Mouse (Mus musculus): ENCODE data around the gene Tmem147. TPM values are rescaled to one million over a fixed set of nuclear protein-coding genes. Genes with fewer than 3 reads are reported as not detected.
A peak's percentile ranks its signal among the peaks of the same experiment; 100 is the strongest.

Gene Tmem147
- polyA plus RNA-seq, 1 experiment from 2014 or later, result 158 TPM

DNA sequence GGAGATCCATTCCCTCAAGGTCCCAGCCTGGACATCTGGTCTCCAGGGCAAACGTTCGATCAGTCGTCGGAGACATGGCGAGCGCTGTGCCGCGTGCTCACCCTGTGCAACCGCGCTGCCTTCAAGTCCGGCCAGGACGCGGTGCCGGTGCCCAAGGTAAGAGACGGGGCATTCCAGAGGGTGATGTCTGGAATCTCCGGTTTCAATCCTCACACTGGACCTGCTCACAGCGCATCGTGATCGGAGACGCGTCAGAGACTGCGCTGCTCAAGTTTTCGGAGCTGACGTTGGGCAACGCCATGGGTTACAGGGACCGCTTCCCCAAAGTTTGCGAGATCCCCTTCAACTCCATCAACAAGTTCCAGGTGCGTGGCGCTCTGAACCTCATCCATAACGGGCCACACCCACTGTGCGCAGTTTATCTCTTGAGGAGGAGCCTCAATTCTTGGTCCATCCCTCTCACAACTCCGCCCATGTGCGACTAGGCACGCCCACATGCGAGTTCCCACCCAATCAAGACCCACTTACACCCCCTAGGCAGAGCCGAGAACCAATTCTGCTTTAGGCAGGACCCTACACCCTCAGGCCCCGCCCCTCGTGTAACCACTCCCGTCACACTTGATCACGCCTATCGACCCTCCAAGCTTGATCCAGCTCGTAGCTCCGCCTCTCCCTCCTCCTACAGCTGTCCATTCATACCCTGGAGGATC is 12.2 kb downstream of the Tmem147 start:
- no peak overlapping the region for H3K9ac ChIP-seq (ENCODE audit: low read depth, low read length)

DNA sequence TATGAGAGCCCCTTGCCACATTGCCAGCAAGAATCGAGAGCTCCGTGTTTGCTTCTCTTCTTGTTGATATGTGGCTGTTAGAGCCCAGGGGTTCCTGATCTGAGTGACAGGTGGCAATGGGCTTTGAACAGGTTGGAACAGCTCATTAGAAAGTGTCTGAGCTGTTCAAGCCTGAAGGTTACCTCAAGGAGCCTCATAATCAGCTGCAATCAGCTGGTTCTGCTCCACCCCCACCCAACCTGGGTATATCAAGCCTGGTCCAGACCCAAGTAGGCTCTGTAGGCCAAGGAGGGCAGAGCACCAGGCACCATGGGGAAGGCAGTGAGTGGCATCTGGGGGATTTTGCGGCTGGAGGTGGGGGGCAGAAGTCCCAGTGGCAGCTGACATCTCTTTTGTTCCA is 17.4 kb downstream of the Tmem147 start, which contains the start of gene Atp4a:
Gene Atp4a (plus strand): TSS at position 268 of the 400 bp plus-strand sequence.
- no peaks in the 10 kb centered on the region for H3K36me3 ChIP-seq (ENCODE audit: control insufficient read depth, insufficient read depth)
- ATAC-seq, result no peak
- no peak within 1 kb of the TSS for H3K4me2 ChIP-seq (replicated peaks; ENCODE audit: low read depth)
- H3K27ac ChIP-seq (ENCODE audit: low read depth, low read length), result no peak within 1 kb of the TSS
- H3K4me1 ChIP-seq (replicated peaks; ENCODE audit: control insufficient read depth, insufficient read depth, low read length), result peaks cover 11% of the 10 kb centered on the region; the same call in 1 of the 2 replicates
- 76% methylated on average over 3 of the region's 3 CpGs for WGBS
- TF ChIP-seq CTCF (IDR thresholded peaks at IDR 0.05; ENCODE audit: low read depth), result no peak
- no peaks in the 10 kb centered on the region for H3K27me3 ChIP-seq (replicated peaks; ENCODE audit: control insufficient read depth, insufficient read depth, low read length)
- H3K9ac ChIP-seq (ENCODE audit: low read depth, low read length), result no peak within 1 kb of the TSS
- H3K4me3 ChIP-seq (ENCODE audit: low read depth, low read length), result no peak within 1 kb of the TSS
- no peaks in the 10 kb centered on the region for H3K9me3 ChIP-seq (ENCODE audit: control insufficient read depth)

More for the DNA sequence above, 12.2 kb downstream of the Tmem147 start:
- Histone ChIP-seq H3K27me3 (replicated peaks; ENCODE audit: control insufficient read depth, insufficient read depth, low read length) (no peaks in the 10 kb centered on the region), H3K4me2 (replicated peaks; ENCODE audit: low read depth) (peak overlapping the region; percentile 66), H3K4me1 (replicated peaks; ENCODE audit: control insufficient read depth, insufficient read depth, low read length) (no peaks in the 10 kb centered on the region), H3K36me3 (ENCODE audit: control insufficient read depth, insufficient read depth) (no peaks in the 10 kb centered on the region), H3K9me3 (ENCODE audit: control insufficient read depth) (no peaks in the 10 kb centered on the region), H3K4me3 (ENCODE audit: low read depth, low read length) (peak overlapping the region; percentile 26), H3K27ac (ENCODE audit: low read depth, low read length) (no peak overlapping the region)
- no peak for TF ChIP-seq CTCF (IDR thresholded peaks at IDR 0.05; ENCODE audit: low read depth)
- 4% methylated on average over 43 of the region's 43 CpGs for WGBS
- ATAC-seq, result peak; percentile 90

GRCm38 (mm10) chr7:30707441-30707840 is 21.9 kb downstream of the Tmem147 start:
- 62% methylated on average over 1 of the region's 1 CpGs for WGBS
- no peaks in the 10 kb centered on the region for H3K9me3 ChIP-seq (ENCODE audit: control insufficient read depth)
- no peak for TF ChIP-seq CTCF (IDR thresholded peaks at IDR 0.05; ENCODE audit: low read depth)
- peaks cover 13% of the 10 kb centered on the region; the same call in 1 of the 2 replicates for H3K4me1 ChIP-seq (replicated peaks; ENCODE audit: control insufficient read depth, insufficient read depth, low read length)
- no peaks in the 10 kb centered on the region for H3K36me3 ChIP-seq (ENCODE audit: control insufficient read depth, insufficient read depth)
- H3K27ac ChIP-seq (ENCODE audit: low read depth, low read length), result peak overlapping the region; percentile 83; the same call in 1 of the 2 replicates
- no peaks in the 10 kb centered on the region for H3K27me3 ChIP-seq (replicated peaks; ENCODE audit: control insufficient read depth, insufficient read depth, low read length)
- ATAC-seq, result no peak
- H3K4me3 ChIP-seq (ENCODE audit: low read depth, low read length), result no peak overlapping the region
- no peak overlapping the region for H3K9ac ChIP-seq (ENCODE audit: low read depth, low read length)
- no peak overlapping the region for H3K4me2 ChIP-seq (replicated peaks; ENCODE audit: low read depth)

- Histone ChIP-seq H3K9ac (ENCODE audit: low read depth, low read length) (no peak overlapping the region), H3K36me3 (ENCODE audit: control insufficient read depth, insufficient read depth) (no peaks in the 10 kb centered on the region), H3K27me3 (replicated peaks; ENCODE audit: control insufficient read depth, insufficient read depth, low read length) (no peaks in the 10 kb centered on the region), H3K9me3 (ENCODE audit: control insufficient read depth) (no peaks in the 10 kb centered on the region), H3K27ac (ENCODE audit: low read depth, low read length) (peak overlapping the region; percentile 83), H3K4me3 (ENCODE audit: low read depth, low read length) (no peak overlapping the region), H3K4me1 (replicated peaks; ENCODE audit: control insufficient read depth, insufficient read depth, low read length) (peaks cover 12% of the 10 kb centered on the region; the same call in 1 of the 2 replicates), H3K4me2 (replicated peaks; ENCODE audit: low read depth) (peak overlapping the region; percentile 24; the same call in 1 of the 2 replicates)
- ATAC-seq, result peak; percentile 96
- WGBS, result 39% methylated on average over 8 of the region's 8 CpGs
- no peak for TF ChIP-seq CTCF (IDR thresholded peaks at IDR 0.05; ENCODE audit: low read depth)
Measured at GRCm38 (mm10) chr7:30706214-30706882, 23.0 kb downstream of the Tmem147 start.

GRCm38 (mm10) chr7:30698589-30698988 is 30.8 kb downstream of the Tmem147 start, which contains the start of gene 2200002J24Rik:
2200002J24Rik (plus strand) TSS chr7:30698926.
- TF ChIP-seq CTCF (IDR thresholded peaks at IDR 0.05; ENCODE audit: low read depth), result no peak
- H3K27ac ChIP-seq (ENCODE audit: low read depth, low read length), result no peak within 1 kb of the TSS
- no peak within 1 kb of the TSS for H3K4me2 ChIP-seq (replicated peaks; ENCODE audit: low read depth)
- no peaks in the 10 kb centered on the region for H3K36me3 ChIP-seq (ENCODE audit: control insufficient read depth, insufficient read depth)
- H3K4me3 ChIP-seq (ENCODE audit: low read depth, low read length), result no peak within 1 kb of the TSS
- H3K9me3 ChIP-seq (ENCODE audit: control insufficient read depth), result no peaks in the 10 kb centered on the region
- H3K4me1 ChIP-seq (replicated peaks; ENCODE audit: control insufficient read depth, insufficient read depth, low read length), result no peaks in the 10 kb centered on the region
- ATAC-seq, result peak; percentile 94
- no peaks in the 10 kb centered on the region for H3K27me3 ChIP-seq (replicated peaks; ENCODE audit: control insufficient read depth, insufficient read depth, low read length)
- WGBS, result 34% methylated on average over 9 of the region's 9 CpGs
- H3K9ac ChIP-seq (ENCODE audit: low read depth, low read length), result no peak within 1 kb of the TSS

DNA sequence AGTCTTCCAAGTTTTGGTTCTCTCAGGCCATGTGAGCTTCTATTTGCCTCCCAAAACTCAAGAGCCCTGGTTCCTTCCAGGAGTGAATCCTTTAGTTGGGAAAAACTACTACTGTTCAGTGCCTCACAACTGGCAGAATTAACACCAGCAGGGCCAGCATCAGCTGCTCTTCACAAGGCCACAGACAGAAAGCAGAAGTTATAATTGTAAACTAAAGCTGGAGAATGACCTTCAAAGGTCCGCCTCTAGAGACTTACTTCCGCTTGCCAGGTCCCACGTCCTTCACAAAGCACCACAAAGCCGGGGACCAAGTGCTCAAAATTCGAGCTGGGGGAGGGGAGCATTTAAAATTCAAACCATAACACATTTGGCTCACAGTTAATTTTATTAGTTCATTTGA is 31.2 kb downstream of the Tmem147 start:
- Histone ChIP-seq H3K36me3 (ENCODE audit: control insufficient read depth, insufficient read depth) (no peaks in the 10 kb centered on the region), H3K4me2 (replicated peaks; ENCODE audit: low read depth) (no peak overlapping the region), H3K27me3 (replicated peaks; ENCODE audit: control insufficient read depth, insufficient read depth, low read length) (no peaks in the 10 kb centered on the region), H3K4me3 (ENCODE audit: low read depth, low read length) (no peak overlapping the region), H3K9ac (ENCODE audit: low read depth, low read length) (no peak overlapping the region), H3K4me1 (replicated peaks; ENCODE audit: control insufficient read depth, insufficient read depth, low read length) (no peaks in the 10 kb centered on the region), H3K9me3 (ENCODE audit: control insufficient read depth) (no peaks in the 10 kb centered on the region), H3K27ac (ENCODE audit: low read depth, low read length) (no peak overlapping the region)
- no peak for ATAC-seq
- TF ChIP-seq CTCF (IDR thresholded peaks at IDR 0.05; ENCODE audit: low read depth), result no peak
- WGBS, result 47% methylated on average over 5 of the region's 5 CpGs
